Mouse (Mus musculus): ENCODE data around the gene Theg.

DNA sequence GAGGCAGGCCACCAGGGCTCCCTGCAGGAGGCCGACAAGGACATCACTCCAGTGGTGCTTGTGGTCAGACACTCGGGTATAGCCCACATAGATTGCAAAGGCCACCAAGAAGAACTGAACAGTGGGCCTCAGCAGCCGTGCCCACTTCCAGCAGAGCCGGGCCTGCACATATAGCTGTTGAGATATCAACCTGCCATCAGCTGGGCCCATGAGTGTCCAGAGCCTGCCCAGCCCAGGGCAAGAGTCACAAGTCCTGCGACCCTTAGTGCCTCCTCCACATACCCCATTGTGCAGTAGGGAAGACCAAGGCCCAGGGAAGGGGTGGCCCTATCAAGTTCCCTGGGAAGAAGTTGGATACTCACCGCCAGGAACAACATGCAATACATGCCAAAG, 59.7 kb downstream of the Theg start:
- TF ChIP-seq EP300 (IDR thresholded peaks at IDR 0.05; ENCODE audit: low read depth) (no peak), CTCF (IDR thresholded peaks at IDR 0.05; ENCODE audit: low read depth) (no peak)

All from liver, postnatal 0 days (tissue).